Mouse (Mus musculus) C2C12 (cell line): ENCODE measurements at regions not wholly inside any gene's neighbourhood (a gene's known extent, or its start where the extent isn't known, plus 50 kb on each side); places are given as distances from the start of the nearest gene placed in this dataset.
"Not testable (repeated sequence)": the region's sequence is repeated elsewhere in the genome, so short reads cannot be mapped to it uniquely, and the experiment has no call there.

ENCODE experiments used
- H3K27me3 ChIP-seq: one replicate; pipeline ENCODE4 v1.6.1; 2011; ENCODE audit not compliant: control insufficient read depth, insufficient read depth, insufficient read length
- H3K36me3 ChIP-seq: one replicate; pipeline ENCODE4 v1.6.1; 2011; ENCODE audit not compliant: control insufficient read depth, insufficient read depth
- H3K4me3 ChIP-seq: one replicate; pipeline ENCODE4 v1.5.1; 2011; ENCODE audit warnings: mild to moderate bottlenecking, control low read depth; ENCODE audit not compliant: poor library complexity, insufficient read depth, severe bottlenecking
- H3K79me2 ChIP-seq: one replicate; pipeline ENCODE4 v1.6.1; 2011; ENCODE audit not compliant: control insufficient read depth, insufficient read depth
- H3K79me3 ChIP-seq: one replicate; pipeline ENCODE4 v1.6.1; 2011; ENCODE audit warnings: low read depth, control low read depth
- H3ac ChIP-seq: one replicate; pipeline ENCODE3; 2011; ENCODE audit warnings: low read depth; ENCODE audit not compliant: control insufficient read depth, insufficient read length
- CEBPB ChIP-seq: IDR thresholded peaks from one replicate; pipeline ENCODE4 v1.6.1; 2011; ENCODE audit warnings: low read depth, mild to moderate bottlenecking, control low read depth, moderate library complexity
- CTCF ChIP-seq: IDR thresholded peaks from one replicate; pipeline ENCODE4 v1.5.1; 2011; ENCODE audit not compliant: control insufficient read depth, insufficient read depth, insufficient read length
- FOSL1 ChIP-seq: IDR thresholded peaks from one replicate; pipeline ENCODE4 v1.8.0; 2011; ENCODE audit warnings: mild to moderate bottlenecking, low read length; ENCODE audit not compliant: poor library complexity, insufficient read depth, severe bottlenecking
- MAX ChIP-seq: IDR thresholded peaks from one replicate; pipeline ENCODE4 v1.6.1; 2011; ENCODE audit warnings: mild to moderate bottlenecking, control low read depth
- MYOD1 ChIP-seq: IDR thresholded peaks from one replicate; pipeline ENCODE4 v1.6.1; 2011; ENCODE audit warnings: low read depth; ENCODE audit not compliant: control insufficient read depth, insufficient read length
- MYOG ChIP-seq: IDR thresholded peaks from one replicate; pipeline ENCODE4 v1.6.1; 2011; ENCODE audit not compliant: control insufficient read depth, insufficient read length; ENCODE audit errors: extremely low read depth
- USF1 ChIP-seq: IDR thresholded peaks from one replicate; pipeline ENCODE4 v1.6.1; 2011; ENCODE audit warnings: low read depth, mild to moderate bottlenecking, control low read depth, moderate library complexity

GRCm38 (mm10) chr16:55578686-55579085, 260.0 kb downstream of the Nfkbiz start:
- Histone ChIP-seq H3K4me3 (no peak overlapping the region), H3K79me3 (no peaks in the 10 kb centered on the region), H3K79me2 (no peaks in the 10 kb centered on the region), H3K36me3 (no peaks in the 10 kb centered on the region), H3ac (no peak overlapping the region), H3K27me3 (no peaks in the 10 kb centered on the region)
- TF ChIP-seq MYOG = no peak
- no peak for TF ChIP-seq CEBPB
- no peak for TF ChIP-seq MYOD1
- no peak for TF ChIP-seq FOSL1
- no peak for TF ChIP-seq CTCF
- TF ChIP-seq MAX = no peak
- no peak for TF ChIP-seq USF1

GRCm38 (mm10) chr16:55575609-55576283, 263.0 kb downstream of the Nfkbiz start:
- H3K79me3 ChIP-seq, H3K4me3 ChIP-seq, H3K27me3 ChIP-seq, H3K79me2 ChIP-seq, H3ac ChIP-seq, H3K36me3 ChIP-seq: not testable (repeated sequence)

- Histone ChIP-seq H3K79me2 (no peaks in the 10 kb centered on the region), H3K36me3 (no peaks in the 10 kb centered on the region), H3K27me3 (no peaks in the 10 kb centered on the region), H3ac (no peak overlapping the region), H3K4me3 (no peak overlapping the region), H3K79me3 (no peaks in the 10 kb centered on the region)
- TF ChIP-seq USF1 (no peak), MYOG (no peak)
Observed at GRCm38 (mm10) chr16:55571106-55571505, 267.6 kb downstream of the Nfkbiz start.

- Histone ChIP-seq H3K36me3 (no peaks in the 10 kb centered on the region), H3K27me3 (no peaks in the 10 kb centered on the region), H3ac (no peak overlapping the region), H3K79me3 (no peaks in the 10 kb centered on the region), H3K79me2 (no peaks in the 10 kb centered on the region), H3K4me3 (no peak overlapping the region)
- TF ChIP-seq USF1 (no peak), CTCF (no peak)
Observed at GRCm38 (mm10) chr16:55570097-55570496, 268.6 kb downstream of the Nfkbiz start.

- Histone ChIP-seq H3K36me3 (no peaks in the 10 kb centered on the region), H3K79me2 (no peaks in the 10 kb centered on the region), H3K27me3 (no peaks in the 10 kb centered on the region), H3K79me3 (no peaks in the 10 kb centered on the region), H3ac (no peak overlapping the region), H3K4me3 (no peak overlapping the region)
- TF ChIP-seq MAX (no peak), CEBPB (no peak), FOSL1 (no peak), MYOG (no peak), CTCF (no peak), USF1 (no peak), MYOD1 (no peak)
Observed at GRCm38 (mm10) chr16:55555821-55556535, 258.2 kb upstream of the Zpld1 start.

- Histone ChIP-seq H3K4me3 (no peak overlapping the region), H3K79me3 (no peaks in the 10 kb centered on the region), H3K27me3 (no peaks in the 10 kb centered on the region), H3ac (no peak overlapping the region), H3K79me2 (no peaks in the 10 kb centered on the region), H3K36me3 (no peaks in the 10 kb centered on the region)
- TF ChIP-seq CTCF (no peak), FOSL1 (peak; percentile 99), USF1 (no peak), MAX (peak; percentile 65), MYOG (no peak), MYOD1 (peak; percentile 86), CEBPB (no peak)
Observed at GRCm38 (mm10) chr16:55555224-55555623, 257.4 kb upstream of the Zpld1 start.
